Mouse (Mus musculus) thymus, postnatal 4 days (tissue): Measurements from ENCODE around the gene Olfr1143.

Source experiments
- DNase-seq: peaks from one replicate; pipeline ENCODE4 v3.0.0; 2021

Olfr1143 gene

GRCm38 (mm10) chr2:87800292-87800691 lies at the start of gene Olfr1143:
Gene Olfr1143 (plus strand): TSS chr2:87800592.
- no peak for DNase-seq

- no peak for DNase-seq
These were observed 46.5 kb upstream of the Olfr1143 start, which contains the start of gene Olfr1141 for GRCm38 (mm10) chr2:87753891-87754290. Gene Olfr1141 (minus strand): TSS chr2:87753991.

- DNase-seq: no peak
These were observed 24.2 kb upstream of the Olfr1143 start for GRCm38 (mm10) chr2:87776143-87776542.

GRCm38 (mm10) chr2:87779183-87779582 lies 21.2 kb upstream of the Olfr1143 start, which contains the start of gene Olfr152:
Gene Olfr152 (plus strand): TSS chr2:87779483.
- no peak for DNase-seq

GRCm38 (mm10) chr2:87809522-87809921 lies 9.1 kb downstream of the Olfr1143 start, which contains the start of gene Olfr1145:
Gene Olfr1145 (plus strand): TSS chr2:87809822.
- no peak for DNase-seq

- no peak for DNase-seq
These were observed 29.8 kb downstream of the Olfr1143 start, which contains the start of gene Olfr1148 for GRCm38 (mm10) chr2:87830233-87830632. Gene Olfr1148 (plus strand): TSS chr2:87830533.

GRCm38 (mm10) chr2:87843693-87844092 lies 43.3 kb downstream of the Olfr1143 start, which contains the start of gene Olfr1150-ps1:
Gene Olfr1150-ps1 (plus strand): TSS chr2:87843993.
- no peak for DNase-seq
